Mouse (Mus musculus): ENCODE data around the gene Rnaseh2c.

The Rnaseh2c gene

GRCm38 (mm10) chr19:5572331-5573125, 29.1 kb upstream of the Rnaseh2c start:
- no peak for DNase-seq (ENCODE audit: low read depth, low spot score)

GRCm38 (mm10) chr19:5575336-5575735, 26.3 kb upstream of the Rnaseh2c start:
- no peak for DNase-seq (ENCODE audit: low read depth, low spot score)

GRCm38 (mm10) chr19:5579971-5580370, 21.7 kb upstream of the Rnaseh2c start:
- no peak for DNase-seq (ENCODE audit: low read depth, low spot score)

GRCm38 (mm10) chr19:5580776-5581175, 20.9 kb upstream of the Rnaseh2c start:
- no peak for DNase-seq (ENCODE audit: low read depth, low spot score)

- no peak for DNase-seq (ENCODE audit: low read depth, low spot score)
Observed at GRCm38 (mm10) chr19:5581995-5582394, 19.7 kb upstream of the Rnaseh2c start.

GRCm38 (mm10) chr19:5589159-5589558, 12.5 kb upstream of the Rnaseh2c start:
- no peak for DNase-seq (ENCODE audit: low read depth, low spot score)

- no peak for DNase-seq (ENCODE audit: low read depth, low spot score)
Observed at GRCm38 (mm10) chr19:5591888-5592287, 9.8 kb upstream of the Rnaseh2c start.

GRCm38 (mm10) chr19:5599224-5599623, 2.4 kb upstream of the Rnaseh2c start:
- DNase-seq (ENCODE audit: low read depth, low spot score) = no peak

- no peak for DNase-seq (ENCODE audit: low read depth, low spot score)
Observed at GRCm38 (mm10) chr19:5603664-5604063, 2.0 kb downstream of the Rnaseh2c start.

- DNase-seq (ENCODE audit: low read depth, low spot score) = no peak
Observed at GRCm38 (mm10) chr19:5605126-5605525, 3.5 kb downstream of the Rnaseh2c start.

GRCm38 (mm10) chr19:5606196-5606595, 4.5 kb downstream of the Rnaseh2c start:
- DNase-seq (ENCODE audit: low read depth, low spot score) = no peak

GRCm38 (mm10) chr19:5607705-5608410, 6.2 kb downstream of the Rnaseh2c start:
- DNase-seq (ENCODE audit: low read depth, low spot score) = no peak

- no peak for DNase-seq (ENCODE audit: low read depth, low spot score)
Observed at GRCm38 (mm10) chr19:5608707-5609106, 7.0 kb downstream of the Rnaseh2c start.

- DNase-seq (ENCODE audit: low read depth, low spot score) = no peak
Observed at GRCm38 (mm10) chr19:5609171-5609546, 7.5 kb downstream of the Rnaseh2c start.

- DNase-seq (ENCODE audit: low read depth, low spot score) = peak; percentile 92
Observed at GRCm38 (mm10) chr19:5609547-5610404, 8.1 kb downstream of the Rnaseh2c start, which contains the start of gene Kat5. Gene Kat5, minus strand, starts transcription at chr19:5610237.

- DNase-seq (ENCODE audit: low read depth, low spot score) = no peak
Observed at GRCm38 (mm10) chr19:5611973-5612372, 10.3 kb downstream of the Rnaseh2c start.

- DNase-seq (ENCODE audit: low read depth, low spot score) = no peak
Observed at GRCm38 (mm10) chr19:5612762-5613411, 11.2 kb downstream of the Rnaseh2c start.

GRCm38 (mm10) chr19:5614953-5615352, 13.3 kb downstream of the Rnaseh2c start:
- DNase-seq (ENCODE audit: low read depth, low spot score) = no peak

GRCm38 (mm10) chr19:5620007-5620406, 18.3 kb downstream of the Rnaseh2c start:
- no peak for DNase-seq (ENCODE audit: low read depth, low spot score)

GRCm38 (mm10) chr19:5621884-5622283, 20.2 kb downstream of the Rnaseh2c start:
- no peak for DNase-seq (ENCODE audit: low read depth, low spot score)

GRCm38 (mm10) chr19:5625311-5625710, 23.6 kb downstream of the Rnaseh2c start:
- DNase-seq (ENCODE audit: low read depth, low spot score) = no peak
